In genomic region chr17:47711883-47712282, GRCm38 (mm10) we compare ENCODE assay signal across 31 mouse cellular contexts. TPM values are rescaled to one million over a fixed set of nuclear protein-coding genes. Genes with fewer than 3 reads are reported as not detected.
DNase-seq lines count a peak whose midpoint lies in the region; ATAC-seq and TF ChIP-seq lines count a peak whose summit lies in the region.
"Had no signal": no experiment of that assay in that cellular context is flagged by ENCODE, and none has a peak within 500 bp of the region (broad histone marks: within the 10 kb centered on the region; RNA-seq: fewer than 3 reads in every experiment).

No protein-coding gene starts in this region.

- no peak for TF ChIP-seq EP300 in ES-Bruce4 (IDR thresholded peaks at IDR 0.05; ENCODE audit: insufficient read depth, low read depth, low read length)
- no peak for TF ChIP-seq EP300 in stomach, postnatal 0 days (optimal IDR thresholded peaks at IDR 0.05)

- no peak for TF ChIP-seq POLR2A in ES-Bruce4 (IDR thresholded peaks at IDR 0.05; ENCODE audit: insufficient read depth, low read length)

- 0 out of 2 replicates have a peak, but pooled peaks have one; percentile 30 for ATAC-seq in midbrain, embryonic 13.5 days
- ATAC-seq in intestine, embryonic 16.5 days = peak; percentile 26; the same call in 1 of the 2 replicates
- peak; percentile 24; the same call in 1 of the 2 replicates for ATAC-seq in stomach, postnatal 0 days (ENCODE audit: low FRiP score, low TSS enrichment)
- ATAC-seq: forebrain, embryonic 16.5 days; hindbrain, embryonic 16.5 days; lung, postnatal 0 days; Patski had no signal

- no peaks in the 10 kb centered on the region for H3K27me3 ChIP-seq in midbrain, embryonic 13.5 days
- H3K27me3 ChIP-seq in midbrain, embryonic 10.5 days (ENCODE audit: low read depth, poor library complexity, severe bottlenecking) = no peaks in the 10 kb centered on the region
- H3K27me3 ChIP-seq in ES-Bruce4 (ENCODE audit: control insufficient read depth, insufficient read depth, low read length, poor library complexity, severe bottlenecking) = no peaks in the 10 kb centered on the region
- H3K27me3 ChIP-seq in intestine, embryonic 16.5 days (replicated peaks; ENCODE audit: control insufficient read depth, insufficient read depth, low read length) = no peaks in the 10 kb centered on the region
- no peaks in the 10 kb centered on the region for H3K27me3 ChIP-seq in stomach, postnatal 0 days (ENCODE audit: control insufficient read depth, insufficient read depth, low read length)
- H3K27me3 ChIP-seq: limb, embryonic 15.5 days; neural tube, embryonic 15.5 days had no signal

- no peak overlapping the region for H3K4me3 ChIP-seq in midbrain, embryonic 13.5 days (replicated peaks)
- no peak overlapping the region for H3K4me3 ChIP-seq in midbrain, embryonic 10.5 days
- H3K4me3 ChIP-seq in ES-Bruce4 (ENCODE audit: low read depth, low read length) = no peak overlapping the region
- no peak overlapping the region for H3K4me3 ChIP-seq in intestine, embryonic 16.5 days (ENCODE audit: low read length)
- H3K4me3 ChIP-seq in stomach, postnatal 0 days (ENCODE audit: low read depth, low read length) = no peak overlapping the region
- H3K4me3 ChIP-seq: erythroblast, embryonic 14.5 days; gastrocnemius, adult 2 months; heart, adult 2 months; limb, embryonic 10.5 days; limb, embryonic 15.5 days; neural tube, embryonic 15.5 days had no signal

- no peak overlapping the region for H3K9ac ChIP-seq in midbrain, embryonic 13.5 days (replicated peaks)
- no peak overlapping the region for H3K9ac ChIP-seq in ES-Bruce4 (ENCODE audit: low read depth, poor library complexity, severe bottlenecking)
- no peak overlapping the region for H3K9ac ChIP-seq in intestine, embryonic 16.5 days (ENCODE audit: low read depth, low read length)
- H3K9ac ChIP-seq in stomach, postnatal 0 days (ENCODE audit: low read length) = no peak overlapping the region
- H3K9ac ChIP-seq: limb, embryonic 15.5 days; neural tube, embryonic 15.5 days had no signal

- WGBS in midbrain, embryonic 13.5 days = 71% methylated on average over 6 of the region's 6 CpGs
- 73% methylated on average over 6 of the region's 6 CpGs for WGBS in midbrain, embryonic 10.5 days
- 57% methylated on average over 6 of the region's 6 CpGs for WGBS in intestine, embryonic 16.5 days
- 50% methylated on average over 6 of the region's 6 CpGs for WGBS in stomach, postnatal 0 days

- no peaks in the 10 kb centered on the region for H3K36me3 ChIP-seq in midbrain, embryonic 13.5 days
- H3K36me3 ChIP-seq in midbrain, embryonic 10.5 days = no peaks in the 10 kb centered on the region
- H3K36me3 ChIP-seq in ES-Bruce4 (ENCODE audit: control insufficient read depth, insufficient read depth, low read length, poor library complexity, severe bottlenecking) = no peaks in the 10 kb centered on the region
- no peaks in the 10 kb centered on the region for H3K36me3 ChIP-seq in intestine, embryonic 16.5 days (ENCODE audit: control insufficient read depth, insufficient read depth, low read length)
- no peaks in the 10 kb centered on the region for H3K36me3 ChIP-seq in stomach, postnatal 0 days (ENCODE audit: control insufficient read depth, insufficient read depth, low read length)
- H3K36me3 ChIP-seq: limb, embryonic 10.5 days; limb, embryonic 15.5 days; neural tube, embryonic 15.5 days had no signal

- DNase-seq in midbrain, embryonic 10.5 days (ENCODE audit: low spot score) = no peak
- DNase-seq in stomach, postnatal 0 days (ENCODE audit: low spot score) = peak; percentile 54
- no peak for DNase-seq in adrenal gland, adult (ENCODE audit: inconsistent age in 2 of 2, low spot score in 1 of 2)
- DNase-seq: B cell, adult 2 months; cerebellum, adult 2 months; cerebellum, postnatal 14 days; gastrocnemius, adult 2 months; gastrocnemius, postnatal 36 days; heart, adult 2 months; kidney, adult 9 months; kidney, postnatal 10 days; layer of hippocampus, adult 9-11 months; lung, adult 18-20 months; right cerebral cortex, adult 18-20 months; spleen, adult 18-20 months had no signal

- H3K9me3 ChIP-seq in midbrain, embryonic 13.5 days = no peaks in the 10 kb centered on the region
- no peaks in the 10 kb centered on the region for H3K9me3 ChIP-seq in midbrain, embryonic 10.5 days (replicated peaks)
- H3K9me3 ChIP-seq in ES-Bruce4 (replicated peaks; ENCODE audit: control insufficient read depth, insufficient read depth, low read length, poor library complexity, severe bottlenecking) = no peaks in the 10 kb centered on the region
- no peaks in the 10 kb centered on the region for H3K9me3 ChIP-seq in intestine, embryonic 16.5 days (ENCODE audit: control insufficient read depth, low read length)
- H3K9me3 ChIP-seq in stomach, postnatal 0 days (ENCODE audit: control insufficient read depth, low read length) = no peaks in the 10 kb centered on the region
- H3K9me3 ChIP-seq: limb, embryonic 10.5 days; limb, embryonic 15.5 days; neural tube, embryonic 15.5 days had no signal

- H3K4me2 ChIP-seq in midbrain, embryonic 13.5 days (replicated peaks) = no peak overlapping the region
- no peak overlapping the region for H3K4me2 ChIP-seq in intestine, embryonic 16.5 days (ENCODE audit: low read depth, low read length)
- no peak overlapping the region for H3K4me2 ChIP-seq in stomach, postnatal 0 days (replicated peaks; ENCODE audit: low read depth)
- H3K4me2 ChIP-seq: limb, embryonic 15.5 days; neural tube, embryonic 15.5 days had no signal

- H3K4me1 ChIP-seq in midbrain, embryonic 13.5 days (replicated peaks) = no peaks in the 10 kb centered on the region
- H3K4me1 ChIP-seq in midbrain, embryonic 10.5 days = no peaks in the 10 kb centered on the region
- H3K4me1 ChIP-seq in ES-Bruce4 (ENCODE audit: control insufficient read depth, insufficient read depth, low read length) = peaks cover 22% of the 10 kb centered on the region
- peaks cover 5% of the 10 kb centered on the region for H3K4me1 ChIP-seq in intestine, embryonic 16.5 days (ENCODE audit: control insufficient read depth, insufficient read depth, low read length)
- H3K4me1 ChIP-seq in stomach, postnatal 0 days (replicated peaks; ENCODE audit: control insufficient read depth, insufficient read depth) = no peaks in the 10 kb centered on the region

- H3K27ac ChIP-seq in midbrain, embryonic 13.5 days = no peak overlapping the region
- H3K27ac ChIP-seq in midbrain, embryonic 10.5 days (replicated peaks) = no peak overlapping the region
- H3K27ac ChIP-seq in ES-Bruce4 (ENCODE audit: insufficient read depth, low read length) = peak overlapping the region; percentile 81
- no peak overlapping the region for H3K27ac ChIP-seq in intestine, embryonic 16.5 days (ENCODE audit: low read length)
- H3K27ac ChIP-seq in stomach, postnatal 0 days (replicated peaks) = no peak overlapping the region
- H3K27ac ChIP-seq: gastrocnemius, adult 2 months; heart, adult 2 months; limb, embryonic 10.5 days; limb, embryonic 15.5 days; macrophage; neural tube, embryonic 15.5 days had no signal

- TF ChIP-seq CTCF in ES-Bruce4 (IDR thresholded peaks at IDR 0.05; ENCODE audit: low read depth, low read length) = no peak
- no peak for TF ChIP-seq CTCF in stomach, postnatal 0 days (IDR thresholded peaks at IDR 0.05; ENCODE audit: low read depth)

RNA-seq across cellular contexts. Expression of gene Pgc, which starts 14.8 kb away (rescaled TPM):
- not detected in 2 replicates for polyA plus RNA-seq in midbrain, embryonic 13.5 days (2015; fragmentation: Nextera tagmentation; extraction: Ambion mirVana)
- polyA plus RNA-seq in midbrain, embryonic 10.5 days (2016; fragmentation: Nextera tagmentation; extraction: Ambion mirVana) = 0.19 TPM in 1 of 2 replicates, not detected in the other
- 4.9 and 5.0 TPM in 2 replicates for polyA plus RNA-seq in ES-Bruce4 (2011; ENCODE audit: insufficient read depth, insufficient read length, low read depth, missing spikeins)
- 0.28 and 0.68 TPM in 2 replicates for polyA plus RNA-seq in intestine, embryonic 16.5 days (2015; fragmentation: Nextera tagmentation; extraction: Ambion mirVana)
- polyA plus RNA-seq in stomach, postnatal 0 days (2015; fragmentation: Nextera tagmentation; extraction: Ambion mirVana) = 1,647 and 1,784 TPM in 2 replicates
- polyA plus RNA-seq: cortical plate, adult 2 months; embryonic facial prominence, embryonic 14.5 days; erythroblast, embryonic 14.5 days; forebrain, embryonic 11.5 days; forebrain, embryonic 16.5 days; hindbrain, embryonic 11.5 days; hindbrain, embryonic 16.5 days; limb, embryonic 10.5 days; macrophage; neural tube, embryonic 15.5 days; Patski had no signal

RNA-seq across cellular contexts. Expression of gene Prickle4, which starts 17.3 kb away (rescaled TPM):
- 1.0 TPM in 2 replicates for polyA plus RNA-seq in midbrain, embryonic 13.5 days (2015; fragmentation: Nextera tagmentation; extraction: Ambion mirVana)
- 0.35 and 0.44 TPM in 2 replicates for polyA plus RNA-seq in midbrain, embryonic 10.5 days (2016; fragmentation: Nextera tagmentation; extraction: Ambion mirVana)
- polyA plus RNA-seq in ES-Bruce4 (2011; ENCODE audit: insufficient read depth, insufficient read length, low read depth, missing spikeins) = 2.0 and 2.2 TPM in 2 replicates
- 0.69 and 1.8 TPM in 2 replicates for polyA plus RNA-seq in intestine, embryonic 16.5 days (2015; fragmentation: Nextera tagmentation; extraction: Ambion mirVana)
- polyA plus RNA-seq in stomach, postnatal 0 days (2015; fragmentation: Nextera tagmentation; extraction: Ambion mirVana) = 0.19 and 0.51 TPM in 2 replicates

RNA-seq across cellular contexts. Expression of gene Gm21981, which starts 17.6 kb away (rescaled TPM):
- 0.62 and 0.66 TPM in 2 replicates for polyA plus RNA-seq in midbrain, embryonic 13.5 days (2015; fragmentation: Nextera tagmentation; extraction: Ambion mirVana)
- polyA plus RNA-seq in midbrain, embryonic 10.5 days (2016; fragmentation: Nextera tagmentation; extraction: Ambion mirVana) = 0.44 and 0.48 TPM in 2 replicates
- 0.24 and 1.0 TPM in 2 replicates for polyA plus RNA-seq in ES-Bruce4 (2011; ENCODE audit: insufficient read depth, insufficient read length, low read depth, missing spikeins)
- polyA plus RNA-seq in intestine, embryonic 16.5 days (2015; fragmentation: Nextera tagmentation; extraction: Ambion mirVana) = 0.16 and 0.26 TPM in 2 replicates
- 0.16 TPM in 1 of 2 replicates, not detected in the other for polyA plus RNA-seq in stomach, postnatal 0 days (2015; fragmentation: Nextera tagmentation; extraction: Ambion mirVana)
- polyA plus RNA-seq: erythroblast, embryonic 14.5 days had no signal

RNA-seq across cellular contexts. Expression of gene Frs3, which starts 23.1 kb away (rescaled TPM):
- 26.9 and 28.0 TPM in 2 replicates for polyA plus RNA-seq in midbrain, embryonic 13.5 days (2015; fragmentation: Nextera tagmentation; extraction: Ambion mirVana)
- 10.3 and 13.6 TPM in 2 replicates for polyA plus RNA-seq in midbrain, embryonic 10.5 days (2016; fragmentation: Nextera tagmentation; extraction: Ambion mirVana)
- polyA plus RNA-seq in ES-Bruce4 (2011; ENCODE audit: insufficient read depth, insufficient read length, low read depth, missing spikeins) = 14.0 and 14.5 TPM in 2 replicates
- polyA plus RNA-seq in intestine, embryonic 16.5 days (2015; fragmentation: Nextera tagmentation; extraction: Ambion mirVana) = 3.2 and 4.4 TPM in 2 replicates
- 2.3 and 2.7 TPM in 2 replicates for polyA plus RNA-seq in stomach, postnatal 0 days (2015; fragmentation: Nextera tagmentation; extraction: Ambion mirVana)

RNA-seq across cellular contexts. Expression of gene Tomm6, which starts 23.7 kb away (rescaled TPM):
- 285 and 287 TPM in 2 replicates for polyA plus RNA-seq in midbrain, embryonic 13.5 days (2015; fragmentation: Nextera tagmentation; extraction: Ambion mirVana)
- polyA plus RNA-seq in midbrain, embryonic 10.5 days (2016; fragmentation: Nextera tagmentation; extraction: Ambion mirVana) = 363 and 364 TPM in 2 replicates
- 221 and 231 TPM in 2 replicates for polyA plus RNA-seq in ES-Bruce4 (2011; ENCODE audit: insufficient read depth, insufficient read length, low read depth, missing spikeins)
- 426 and 427 TPM in 2 replicates for polyA plus RNA-seq in intestine, embryonic 16.5 days (2015; fragmentation: Nextera tagmentation; extraction: Ambion mirVana)
- polyA plus RNA-seq in stomach, postnatal 0 days (2015; fragmentation: Nextera tagmentation; extraction: Ambion mirVana) = 353 and 386 TPM in 2 replicates

Comparison
In these comparisons a context has a peak if more than half of its experiments do, and no peak if none do; other contexts are left out.
1. RNA of gene Pgc, which starts 14.8 kb away (polyA plus RNA-seq): 1,647 to 1,784 TPM in stomach, postnatal 0 days; 4.9 to 5.0 TPM in ES-Bruce4, 0.28 to 0.68 TPM in intestine, embryonic 16.5 days, 0.19 TPM in midbrain, embryonic 10.5 days and not detected in midbrain, embryonic 13.5 days; every median in the first group is over 100 times any median in the second.
2. Peak in every context shown above with its lines, with median percentiles within 50 percentile points of each other: ATAC-seq.